Mouse (Mus musculus): ENCODE data around the gene Apbb2. TPM values are rescaled to one million over a fixed set of nuclear protein-coding genes. Genes with fewer than 3 reads are reported as not detected.

Apbb2 gene
- polyA plus RNA-seq, 1 experiment from 2014 or later, result 126 TPM

- Histone ChIP-seq H3K4me1 (replicated peaks) (peaks cover 7% of the 10 kb centered on the region), H3K9me3 (no peaks in the 10 kb centered on the region), H3K27ac (no peak overlapping the region), H3K36me3 (peaks cover 15% of the 10 kb centered on the region), H3K4me2 (no peak overlapping the region), H3K9ac (no peak overlapping the region), H3K4me3 (no peak overlapping the region), H3K27me3 (no peaks in the 10 kb centered on the region)
- 89% methylated on average over 4 of the region's 4 CpGs for WGBS
- no peak for ATAC-seq (ENCODE audit: low FRiP score)
These were observed 163.8 kb downstream of the Apbb2 start for GRCm38 (mm10) chr5:66454826-66455225.

GRCm38 (mm10) chr5:66453106-66453505 lies 165.5 kb downstream of the Apbb2 start:
- Histone ChIP-seq H3K4me3 (no peak overlapping the region), H3K4me2 (no peak overlapping the region), H3K9ac (0 out of 2 replicates have a peak overlapping the region, but pooled peaks have one; percentile 3), H3K27ac (peak overlapping the region; percentile 66; the same call in 1 of the 2 replicates), H3K4me1 (replicated peaks) (peaks cover 7% of the 10 kb centered on the region), H3K9me3 (no peaks in the 10 kb centered on the region), H3K27me3 (no peaks in the 10 kb centered on the region), H3K36me3 (peaks cover 15% of the 10 kb centered on the region)
- no peak for ATAC-seq (ENCODE audit: low FRiP score)
- 56% methylated on average over 4 of the region's 4 CpGs for WGBS

GRCm38 (mm10) chr5:66451561-66451960 lies 167.0 kb downstream of the Apbb2 start:
- no peaks in the 10 kb centered on the region for H3K27me3 ChIP-seq
- peaks cover 15% of the 10 kb centered on the region for H3K36me3 ChIP-seq
- no peak overlapping the region for H3K9ac ChIP-seq
- no peaks in the 10 kb centered on the region for H3K9me3 ChIP-seq
- H3K4me2 ChIP-seq, result no peak overlapping the region
- no peak overlapping the region for H3K27ac ChIP-seq
- no peak overlapping the region for H3K4me3 ChIP-seq
- 86% methylated on average over 5 of the region's 5 CpGs for WGBS
- H3K4me1 ChIP-seq (replicated peaks), result peaks cover 10% of the 10 kb centered on the region
- no peak for ATAC-seq (ENCODE audit: low FRiP score)

GRCm38 (mm10) chr5:66445497-66445896 lies 173.1 kb downstream of the Apbb2 start:
- no peaks in the 10 kb centered on the region for H3K27me3 ChIP-seq
- 0 out of 2 replicates have a peak, but pooled peaks cover 4% of the 10 kb centered on the region for H3K36me3 ChIP-seq
- H3K9ac ChIP-seq, result no peak overlapping the region
- no peak overlapping the region for H3K27ac ChIP-seq
- no peak overlapping the region for H3K4me3 ChIP-seq
- peaks cover 11% of the 10 kb centered on the region; the same call in 1 of the 2 replicates for H3K4me1 ChIP-seq (replicated peaks)
- no peak for ATAC-seq (ENCODE audit: low FRiP score)
- WGBS, result 93% methylated on average over 7 of the region's 7 CpGs
- H3K4me2 ChIP-seq, result no peak overlapping the region
- no peaks in the 10 kb centered on the region for H3K9me3 ChIP-seq

- H3K27me3 ChIP-seq, result no peaks in the 10 kb centered on the region
- no peak overlapping the region for H3K4me2 ChIP-seq
- 68% methylated on average over 7 of the region's 7 CpGs for WGBS
- no peaks in the 10 kb centered on the region for H3K36me3 ChIP-seq
- peaks cover 11% of the 10 kb centered on the region; the same call in 1 of the 2 replicates for H3K4me1 ChIP-seq (replicated peaks)
- no peaks in the 10 kb centered on the region for H3K9me3 ChIP-seq
- H3K27ac ChIP-seq, result no peak overlapping the region
- H3K9ac ChIP-seq, result no peak overlapping the region
- no peak for ATAC-seq (ENCODE audit: low FRiP score)
- H3K4me3 ChIP-seq, result no peak overlapping the region
These were observed 176.3 kb downstream of the Apbb2 start for GRCm38 (mm10) chr5:66442260-66442659.

GRCm38 (mm10) chr5:66436791-66437246 lies 181.8 kb downstream of the Apbb2 start:
- no peak overlapping the region for H3K4me2 ChIP-seq
- H3K4me3 ChIP-seq, result no peak overlapping the region
- H3K27me3 ChIP-seq, result no peaks in the 10 kb centered on the region
- H3K27ac ChIP-seq, result no peak overlapping the region
- no peaks in the 10 kb centered on the region for H3K4me1 ChIP-seq (replicated peaks)
- no peak overlapping the region for H3K9ac ChIP-seq
- H3K36me3 ChIP-seq, result no peaks in the 10 kb centered on the region
- no peaks in the 10 kb centered on the region for H3K9me3 ChIP-seq
- ATAC-seq (ENCODE audit: low FRiP score), result 0 out of 2 replicates have a peak, but pooled peaks have one; percentile 32
- WGBS, result 88% methylated on average over 2 of the region's 2 CpGs

GRCm38 (mm10) chr5:66435158-66435557 lies 183.4 kb downstream of the Apbb2 start:
- Histone ChIP-seq H3K4me1 (replicated peaks) (no peaks in the 10 kb centered on the region), H3K9me3 (no peaks in the 10 kb centered on the region), H3K4me2 (no peak overlapping the region), H3K9ac (no peak overlapping the region), H3K27me3 (no peaks in the 10 kb centered on the region), H3K4me3 (no peak overlapping the region), H3K36me3 (no peaks in the 10 kb centered on the region), H3K27ac (no peak overlapping the region)
- 96% methylated on average over 4 of the region's 4 CpGs for WGBS
- no peak for ATAC-seq (ENCODE audit: low FRiP score)

GRCm38 (mm10) chr5:66429076-66429475 lies 189.5 kb downstream of the Apbb2 start:
- Histone ChIP-seq H3K9me3 (no peaks in the 10 kb centered on the region), H3K36me3 (no peaks in the 10 kb centered on the region), H3K4me1 (replicated peaks) (peaks cover 6% of the 10 kb centered on the region), H3K9ac (no peak overlapping the region), H3K4me2 (no peak overlapping the region), H3K27ac (no peak overlapping the region), H3K4me3 (no peak overlapping the region), H3K27me3 (no peaks in the 10 kb centered on the region)
- no peak for ATAC-seq (ENCODE audit: low FRiP score)
- WGBS, result 90% methylated on average over 2 of the region's 2 CpGs

- peaks cover 6% of the 10 kb centered on the region for H3K4me1 ChIP-seq (replicated peaks)
- no peak overlapping the region for H3K4me3 ChIP-seq
- H3K4me2 ChIP-seq, result no peak overlapping the region
- H3K9me3 ChIP-seq, result no peaks in the 10 kb centered on the region
- H3K36me3 ChIP-seq, result no peaks in the 10 kb centered on the region
- H3K27ac ChIP-seq, result peak overlapping the region; percentile 48; the same call in 1 of the 2 replicates
- H3K27me3 ChIP-seq, result no peaks in the 10 kb centered on the region
- ATAC-seq (ENCODE audit: low FRiP score), result no peak
- no peak overlapping the region for H3K9ac ChIP-seq
These were observed 190.5 kb downstream of the Apbb2 start for GRCm38 (mm10) chr5:66428071-66428470.

GRCm38 (mm10) chr5:66423909-66424308 lies 194.7 kb downstream of the Apbb2 start:
- ATAC-seq (ENCODE audit: low FRiP score), result no peak
- Histone ChIP-seq H3K9ac (no peak overlapping the region), H3K9me3 (no peaks in the 10 kb centered on the region), H3K27ac (no peak overlapping the region), H3K4me3 (no peak overlapping the region), H3K27me3 (no peaks in the 10 kb centered on the region), H3K4me2 (no peak overlapping the region), H3K4me1 (replicated peaks) (peaks cover 6% of the 10 kb centered on the region), H3K36me3 (no peaks in the 10 kb centered on the region)
- 78% methylated on average over 4 of the region's 4 CpGs for WGBS

GRCm38 (mm10) chr5:66423466-66423865 lies 195.1 kb downstream of the Apbb2 start:
- ATAC-seq (ENCODE audit: low FRiP score), result no peak

GRCm38 (mm10) chr5:66421954-66422353 lies 196.6 kb downstream of the Apbb2 start:
- 87% methylated on average over 4 of the region's 4 CpGs for WGBS
- Histone ChIP-seq H3K27me3 (no peaks in the 10 kb centered on the region), H3K9me3 (no peaks in the 10 kb centered on the region), H3K4me3 (no peak overlapping the region), H3K4me1 (replicated peaks) (peaks cover 15% of the 10 kb centered on the region), H3K27ac (no peak overlapping the region), H3K36me3 (no peaks in the 10 kb centered on the region), H3K9ac (no peak overlapping the region), H3K4me2 (no peak overlapping the region)
- ATAC-seq (ENCODE audit: low FRiP score), result no peak

More at GRCm38 (mm10) chr5:66423466-66423865, 195.1 kb downstream of the Apbb2 start:
- Histone ChIP-seq H3K4me2 (no peak overlapping the region), H3K36me3 (no peaks in the 10 kb centered on the region), H3K9ac (no peak overlapping the region), H3K4me3 (no peak overlapping the region), H3K4me1 (replicated peaks) (peaks cover 8% of the 10 kb centered on the region), H3K9me3 (no peaks in the 10 kb centered on the region), H3K27me3 (no peaks in the 10 kb centered on the region), H3K27ac (no peak overlapping the region)
- WGBS, result 93% methylated on average over 4 of the region's 4 CpGs

- 90% methylated on average over 15 of the region's 15 CpGs for WGBS
- H3K27ac ChIP-seq, result no peak overlapping the region
- no peak overlapping the region for H3K9ac ChIP-seq
- no peaks in the 10 kb centered on the region for H3K9me3 ChIP-seq
- no peak overlapping the region for H3K4me3 ChIP-seq
- no peak for ATAC-seq (ENCODE audit: low FRiP score)
- no peak overlapping the region for H3K4me2 ChIP-seq
- H3K4me1 ChIP-seq (replicated peaks), result peaks cover 19% of the 10 kb centered on the region
- H3K27me3 ChIP-seq, result no peaks in the 10 kb centered on the region
- no peaks in the 10 kb centered on the region for H3K36me3 ChIP-seq
These were observed 197.4 kb downstream of the Apbb2 start for GRCm38 (mm10) chr5:66421230-66421629.

Data from hindbrain, embryonic 13.5 days (tissue).